Mouse (Mus musculus) urinary bladder, postnatal 4 days (tissue): ENCODE measurements around the gene Hp1bp3.

Source experiments
- DNase-seq, 2 experiments: peaks; one replicate each; pipeline ENCODE4 v3.0.0; 2021 to 2022; ENCODE audit warnings: low spot score in 2 of 2

Gene Hp1bp3

DNA sequence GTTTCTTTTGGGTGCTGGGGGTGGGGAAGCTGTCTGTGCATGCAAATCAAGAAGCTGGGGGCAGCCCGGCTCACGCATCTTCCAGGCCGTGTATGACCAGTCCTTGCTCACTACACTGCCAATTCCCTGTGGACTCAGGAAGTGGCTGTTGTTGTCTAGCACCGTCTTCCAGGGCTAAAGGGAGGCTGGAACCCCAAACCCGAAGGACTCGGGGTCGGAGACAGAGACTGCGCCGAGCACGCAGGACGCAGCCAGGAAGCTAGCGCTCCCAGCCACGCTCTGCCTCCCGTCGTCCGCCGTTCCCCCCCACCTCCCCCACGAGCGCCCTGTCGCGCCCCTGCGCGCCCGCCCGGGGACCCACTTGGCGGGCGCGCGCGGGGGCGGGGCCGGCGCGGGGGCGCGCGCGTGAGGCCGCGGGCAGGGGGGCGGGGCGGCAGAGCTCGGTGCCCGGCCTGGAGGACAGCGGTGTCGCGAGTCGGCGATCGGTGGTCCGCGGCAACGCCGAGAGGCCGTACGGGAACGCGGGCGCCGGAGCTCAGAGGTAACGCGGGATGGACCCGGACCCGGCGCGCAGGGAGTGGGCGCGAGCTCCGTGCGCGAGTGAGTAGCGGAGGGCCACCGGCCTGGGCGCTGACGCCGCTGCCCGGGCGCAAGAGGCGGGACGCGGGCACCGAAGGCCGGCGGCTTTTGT is at the start of gene Hp1bp3:
TSS of gene Hp1bp3 (plus strand) at position 97 of the 691 bp plus-strand sequence.
- peak; percentile 67 to 78 for DNase-seq

DNA sequence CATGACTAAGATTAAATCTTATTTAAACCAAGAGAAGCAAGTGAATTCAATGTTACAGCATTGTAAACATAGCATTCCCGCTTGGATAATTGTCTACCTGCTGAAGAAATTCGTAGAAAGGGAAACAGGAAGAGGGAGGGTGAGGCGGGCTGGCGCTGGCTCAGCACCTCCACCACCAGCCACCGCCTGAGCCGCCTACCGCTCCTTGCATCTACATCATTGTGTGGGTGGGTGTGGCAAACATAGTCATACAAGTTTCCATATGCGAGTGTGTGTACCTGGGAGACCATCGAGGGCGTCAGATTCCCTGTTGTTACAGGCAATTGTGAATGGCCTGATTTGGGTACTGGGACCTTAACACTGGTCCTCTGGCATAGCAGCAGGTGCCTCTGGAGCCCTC is 49.6 kb upstream of the Hp1bp3 start:
- no peak for DNase-seq

DNA sequence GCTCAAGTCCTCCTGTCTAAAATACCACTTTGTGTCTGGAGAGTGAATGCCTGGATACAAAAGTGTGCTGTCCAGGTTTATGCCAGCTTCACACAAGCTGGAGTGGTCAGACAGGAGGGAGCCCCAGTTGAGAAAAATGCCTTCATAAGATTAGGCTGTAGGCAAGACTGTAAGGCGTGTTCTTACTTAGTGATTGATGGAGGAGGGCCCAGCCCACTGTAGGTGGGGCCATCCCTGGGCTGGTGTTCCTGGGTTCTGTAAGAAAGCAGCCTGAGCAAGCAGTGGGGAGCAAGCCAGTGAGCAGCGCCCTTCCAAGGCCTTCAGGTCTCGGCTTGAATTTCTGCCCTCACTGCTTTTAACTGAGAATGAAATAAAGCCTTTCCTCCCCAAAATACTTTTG is 47.9 kb upstream of the Hp1bp3 start:
- no peak for DNase-seq

DNA sequence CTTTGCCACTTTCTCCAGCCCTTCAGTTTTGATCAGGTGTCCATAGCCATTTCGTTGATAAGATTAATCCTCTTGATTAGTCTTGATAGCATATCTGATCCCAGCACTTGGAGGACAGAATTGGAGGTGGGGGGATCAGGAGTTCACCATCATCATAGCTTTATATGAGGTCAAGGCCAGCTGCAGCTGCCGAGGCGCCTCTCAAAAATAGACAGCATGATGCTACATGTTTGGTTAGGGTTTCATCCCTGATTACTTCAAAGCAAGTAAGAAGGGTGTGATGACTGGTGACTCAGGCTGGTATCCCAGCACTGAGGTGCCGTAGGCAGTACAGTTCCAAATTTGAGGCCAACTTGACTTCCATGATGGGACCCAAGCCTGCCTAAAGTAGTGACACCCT is 46.7 kb upstream of the Hp1bp3 start:
- no peak for DNase-seq

DNA sequence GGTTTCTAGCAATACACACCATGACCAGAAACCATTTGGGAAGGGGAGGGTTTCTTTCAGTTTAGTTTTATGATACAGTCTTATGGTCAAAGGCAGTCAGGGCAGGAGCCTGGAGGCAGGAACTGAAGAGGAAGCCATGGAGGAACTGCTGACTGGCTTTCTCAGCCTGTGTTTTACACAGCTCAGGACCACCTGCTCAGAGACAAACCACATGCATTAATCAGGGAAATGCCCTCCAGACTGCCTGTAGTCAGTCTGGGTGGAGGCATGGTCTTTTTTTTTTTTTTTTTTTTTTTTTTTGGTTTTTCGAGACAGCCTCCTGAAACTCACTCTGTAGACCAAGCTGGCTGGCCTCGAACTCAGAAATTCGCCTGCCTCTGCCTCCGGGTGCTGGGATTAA is 43.4 kb upstream of the Hp1bp3 start:
- DNase-seq: no peak

DNA sequence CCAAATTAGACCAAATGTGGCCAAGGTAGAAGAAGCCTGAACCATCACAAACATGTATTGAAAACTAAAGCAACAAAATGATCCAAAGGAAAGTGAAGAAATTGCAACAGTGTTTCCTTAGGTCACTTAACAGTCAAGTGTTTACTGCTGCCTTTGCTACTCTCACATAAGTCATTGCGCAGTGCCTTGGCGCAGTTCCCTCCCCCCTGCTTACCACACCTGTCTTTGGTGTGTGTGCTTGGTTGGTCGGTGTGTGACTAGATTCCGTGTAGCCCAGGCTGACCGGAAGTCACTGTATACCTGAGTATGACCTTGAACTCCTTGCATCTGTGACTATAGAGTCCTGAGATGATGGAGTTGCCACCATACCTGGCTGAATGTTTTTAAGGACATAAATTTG is 36.7 kb upstream of the Hp1bp3 start:
- DNase-seq: no peak

DNA sequence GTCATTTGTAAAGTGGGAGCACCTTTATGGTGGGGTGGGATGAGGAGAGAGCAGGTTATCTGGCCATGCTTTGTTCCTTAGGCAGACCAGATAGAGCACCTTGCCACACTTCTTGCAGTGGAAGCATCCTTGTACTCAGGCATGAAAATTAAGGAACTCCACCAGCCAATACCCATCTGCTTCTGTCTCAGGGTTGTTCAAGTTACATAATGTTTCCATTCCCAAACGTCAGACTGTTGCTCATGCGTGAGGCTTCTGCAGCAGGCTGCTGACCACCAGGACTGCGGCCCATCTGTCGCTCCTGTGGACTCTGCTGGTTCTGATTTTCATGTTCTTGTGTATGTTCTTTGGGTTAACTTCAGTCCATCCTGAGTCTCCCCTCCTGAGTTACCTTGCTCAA is 35.4 kb upstream of the Hp1bp3 start:
- no peak for DNase-seq

DNA sequence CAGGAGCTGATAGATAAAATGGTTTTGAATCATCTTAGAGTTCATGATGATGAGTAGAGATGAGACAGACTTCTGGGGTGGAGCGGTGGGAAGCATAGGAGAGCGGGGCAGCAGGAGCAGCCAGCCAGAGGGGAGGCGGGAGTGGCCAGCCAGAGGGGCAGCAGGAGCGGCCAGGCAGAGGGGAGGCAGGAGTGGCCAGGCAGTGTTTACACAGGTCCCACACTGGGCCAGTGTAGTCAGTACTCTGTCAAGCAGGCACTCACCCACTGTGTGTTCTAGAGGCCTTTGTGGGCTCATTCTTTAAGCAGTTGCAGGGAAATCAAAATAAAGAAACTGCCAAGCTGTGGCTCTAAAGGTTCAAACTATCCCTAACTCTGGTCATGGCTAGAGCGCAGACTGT is 32.0 kb upstream of the Hp1bp3 start:
- DNase-seq: no peak

DNA sequence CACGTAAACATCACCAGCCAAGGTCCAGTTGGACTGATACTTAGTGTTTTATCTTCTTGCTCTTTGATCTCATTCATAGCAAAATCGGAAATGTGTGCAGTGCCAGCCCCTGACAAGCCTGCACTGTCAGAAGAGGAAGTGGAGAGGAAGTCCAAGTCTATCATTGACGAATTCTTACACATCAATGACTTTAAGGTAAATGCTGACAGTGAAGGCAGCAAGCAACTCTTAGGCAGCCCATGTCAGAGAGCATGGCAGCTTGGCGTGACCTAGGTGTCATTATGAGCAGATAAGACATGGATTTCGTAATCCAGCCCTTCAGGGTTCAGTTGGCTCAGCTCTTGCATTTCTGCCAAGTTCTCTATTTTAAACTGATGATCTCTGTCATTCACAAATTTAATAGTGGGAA is 31.5 kb upstream of the Hp1bp3 start:
- no peak for DNase-seq

DNA sequence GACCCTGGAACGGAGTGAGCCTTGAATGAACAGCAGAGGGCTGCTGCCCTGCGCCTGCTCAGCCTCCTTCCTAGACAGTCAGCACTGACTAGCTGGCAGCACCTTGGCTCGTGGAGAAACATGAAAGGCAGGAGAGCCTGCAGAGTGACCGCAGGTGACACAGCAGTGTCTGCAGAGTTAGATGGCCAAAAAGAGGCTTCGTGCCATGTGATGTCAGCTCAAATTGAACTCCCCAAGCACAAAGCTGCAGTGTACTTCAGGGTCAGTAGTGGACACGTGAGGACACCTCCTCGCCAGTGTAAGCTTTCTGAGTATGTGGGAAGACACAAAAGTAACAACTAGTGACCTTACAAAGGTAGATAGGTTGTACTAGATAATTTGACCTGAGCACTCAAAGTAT is 30.1 kb upstream of the Hp1bp3 start:
- DNase-seq: no peak

DNA sequence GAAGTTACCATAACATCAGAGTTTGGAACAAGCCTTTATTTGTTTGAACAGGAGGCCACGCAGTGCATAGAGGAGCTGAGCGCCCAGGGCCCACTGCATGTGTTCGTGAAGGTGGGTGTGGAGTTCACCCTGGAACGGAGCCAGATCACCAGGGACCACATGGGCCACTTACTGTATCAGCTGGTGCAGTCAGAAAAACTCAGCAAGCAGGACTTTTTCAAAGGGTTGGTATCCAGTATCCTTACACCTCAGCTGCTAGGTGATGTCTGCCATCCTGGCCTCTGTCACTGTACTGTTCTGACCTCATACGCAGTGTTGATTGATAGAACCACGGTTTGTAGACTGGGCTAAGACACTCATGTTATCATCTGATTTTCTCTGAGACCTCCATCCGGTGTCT is 28.1 kb upstream of the Hp1bp3 start:
- no peak for DNase-seq

DNA sequence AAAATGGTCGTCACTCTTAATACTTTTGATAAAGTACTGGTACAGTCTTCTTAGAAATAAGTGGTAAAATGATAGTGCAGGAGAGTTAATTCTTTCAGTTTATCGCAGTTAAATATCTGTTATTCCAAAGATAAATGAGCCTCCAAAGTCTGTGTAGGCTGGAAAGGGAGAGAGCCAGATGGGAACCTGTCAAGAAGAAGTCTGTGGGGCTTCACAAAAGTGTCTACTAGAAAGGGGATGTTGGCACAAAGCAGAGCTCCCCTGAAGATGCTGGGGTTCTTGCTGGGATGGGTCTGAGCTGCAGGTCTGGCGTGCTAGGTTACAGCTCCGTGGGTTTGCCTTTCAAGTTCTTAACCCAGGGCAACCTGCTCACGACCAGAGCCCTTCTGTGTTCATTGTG is 23.5 kb upstream of the Hp1bp3 start:
- no peak for DNase-seq

DNA sequence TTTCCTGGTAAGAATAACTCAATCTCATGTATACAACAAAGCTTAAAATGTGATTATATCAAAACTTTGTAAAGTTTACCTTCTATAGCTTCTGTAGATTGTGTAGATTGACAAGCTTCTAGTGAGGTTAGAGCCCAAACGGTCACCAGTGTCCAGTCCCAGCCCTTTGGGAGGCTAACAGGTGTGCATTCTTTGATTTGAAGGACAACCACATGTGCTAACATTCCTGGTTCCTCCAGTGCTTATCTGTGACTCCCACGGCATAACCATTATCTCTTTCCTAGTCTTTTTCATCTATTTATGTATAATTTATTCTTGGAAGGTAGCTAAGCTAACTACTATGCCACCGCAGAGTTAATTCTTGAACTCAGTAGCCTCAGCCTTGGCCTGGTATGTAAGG is 15.3 kb upstream of the Hp1bp3 start:
- no peak for DNase-seq

DNA sequence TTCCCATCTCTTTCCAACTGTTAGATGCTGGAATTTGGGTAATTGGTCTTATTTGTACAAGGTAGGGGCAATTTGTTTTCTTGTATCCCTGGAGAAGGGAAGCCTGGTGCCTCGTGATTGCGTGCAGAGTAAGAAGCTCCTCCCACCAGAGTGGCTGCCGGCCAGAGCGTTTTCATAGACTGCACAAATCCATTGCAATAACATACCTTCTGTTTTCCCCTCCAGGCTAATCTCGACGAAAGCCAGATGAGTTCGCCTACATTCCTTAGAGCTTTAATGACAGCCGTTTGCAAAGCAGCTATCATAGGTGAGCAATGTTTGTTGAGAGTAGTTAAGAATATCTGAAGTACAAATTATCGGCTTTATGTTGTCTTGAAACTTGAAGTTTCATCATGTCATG is 14.4 kb upstream of the Hp1bp3 start:
- no peak for DNase-seq

DNA sequence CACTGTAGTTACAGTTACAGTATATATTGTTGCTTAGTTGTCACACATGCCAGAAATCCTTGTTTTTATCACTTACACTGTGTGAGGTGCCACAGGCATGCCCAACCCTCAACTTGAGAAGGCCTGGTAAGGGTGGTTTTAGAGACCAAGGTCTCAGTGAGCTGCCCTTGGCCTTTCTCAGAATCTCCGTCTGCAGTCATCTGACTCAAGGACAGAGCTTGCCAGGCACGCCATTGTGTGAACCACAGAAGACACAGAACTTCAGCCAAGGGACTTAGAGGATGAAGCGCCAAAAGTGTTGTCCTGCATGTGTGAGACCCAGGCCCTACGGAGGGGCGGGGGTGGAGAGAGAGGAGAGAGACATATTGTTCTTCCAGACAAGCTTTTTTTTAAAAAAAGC is 6.0 kb upstream of the Hp1bp3 start:
- no peak for DNase-seq

DNA sequence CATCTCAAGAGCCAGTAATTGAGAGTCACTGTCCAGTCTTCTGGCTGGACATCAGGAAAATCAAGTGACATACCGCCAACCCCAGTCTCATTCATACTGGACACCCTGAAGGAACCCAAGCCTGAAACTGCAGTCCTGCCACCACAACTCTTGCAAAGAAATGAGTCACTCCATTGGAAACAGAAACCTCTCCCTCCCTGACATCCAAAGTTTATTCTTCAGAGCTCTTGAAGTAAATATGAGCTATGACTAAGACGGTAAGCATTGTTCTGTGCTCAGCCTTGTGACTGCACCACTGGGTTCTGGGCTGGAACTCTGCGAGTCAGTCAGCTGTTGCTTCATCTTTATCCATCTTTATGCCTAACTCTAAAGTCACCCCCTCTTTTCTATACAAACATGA is 2.2 kb upstream of the Hp1bp3 start:
- DNase-seq: no peak

DNA sequence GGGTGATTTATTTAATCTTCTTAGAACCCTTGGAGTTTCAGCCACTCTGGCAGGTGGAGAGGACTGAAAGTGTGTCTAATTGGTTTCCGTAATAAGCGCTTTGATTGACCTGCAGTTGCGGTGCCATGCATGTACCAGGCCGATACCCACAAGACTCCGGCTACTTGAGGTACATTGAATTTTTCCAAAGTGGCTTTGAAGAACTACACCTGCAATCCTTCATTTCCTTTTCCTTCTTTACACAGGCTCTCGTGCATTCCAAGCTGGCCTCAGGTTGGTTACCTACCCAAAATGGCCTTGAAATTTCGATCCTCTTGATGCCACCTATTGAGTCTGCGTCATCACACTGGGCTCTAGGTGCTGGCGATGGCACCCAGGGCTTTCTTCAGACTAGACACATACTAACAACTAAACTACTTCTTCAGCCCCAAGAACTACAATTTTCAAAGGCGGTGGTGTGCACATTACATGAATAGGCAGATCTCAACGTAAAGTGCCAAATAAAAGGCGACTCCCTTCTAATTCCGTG is 361 bp upstream of the Hp1bp3 start:
- no peak for DNase-seq

DNA sequence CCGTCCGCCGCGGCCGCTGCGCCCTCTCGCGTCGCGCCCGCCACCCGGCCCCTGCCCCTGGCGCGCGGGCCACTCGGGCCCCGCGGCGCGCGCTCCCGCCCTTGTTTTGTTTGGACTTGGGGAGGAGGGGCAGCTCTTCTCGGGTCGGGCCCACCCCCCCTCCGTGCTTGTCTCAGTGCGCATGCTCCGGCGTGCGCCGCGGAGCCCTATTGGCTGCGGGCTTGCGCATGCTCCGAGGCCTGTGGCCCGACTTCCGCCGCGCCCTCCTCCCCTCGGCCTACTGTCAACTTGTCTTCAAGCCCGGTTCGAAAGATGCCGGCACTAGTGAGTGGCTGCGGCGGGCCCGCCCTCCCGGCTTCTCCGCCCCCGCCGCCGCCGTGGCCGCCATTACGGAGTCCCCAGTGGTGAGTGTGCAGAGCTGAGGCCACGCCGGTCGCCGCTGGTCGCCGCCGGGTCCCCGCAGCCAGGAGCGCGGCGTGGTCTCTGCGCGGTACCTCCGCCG is 846 bp downstream of the Hp1bp3 start:
- DNase-seq: peak; percentile 98

DNA sequence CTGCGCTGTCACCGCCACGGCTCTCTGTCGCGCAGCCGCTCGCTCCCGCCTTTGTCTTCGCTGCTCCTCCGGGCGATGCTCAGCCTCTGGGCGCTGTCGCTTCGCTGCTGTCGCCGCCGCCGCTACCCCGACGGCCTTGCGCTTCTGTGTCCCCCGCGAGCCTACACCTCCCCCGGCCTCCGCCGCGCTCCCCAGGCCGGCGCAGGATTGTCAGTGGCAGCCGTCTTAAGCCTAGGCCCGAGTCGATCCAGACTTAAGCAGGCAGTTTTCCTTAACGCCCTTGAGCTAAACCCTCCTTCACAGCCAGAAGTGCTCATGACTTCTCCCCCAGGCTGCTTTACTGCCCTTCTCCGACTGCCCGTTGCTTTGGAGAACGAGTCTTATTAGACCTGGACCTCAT is 1.3 kb downstream of the Hp1bp3 start:
- DNase-seq: no peak

DNA sequence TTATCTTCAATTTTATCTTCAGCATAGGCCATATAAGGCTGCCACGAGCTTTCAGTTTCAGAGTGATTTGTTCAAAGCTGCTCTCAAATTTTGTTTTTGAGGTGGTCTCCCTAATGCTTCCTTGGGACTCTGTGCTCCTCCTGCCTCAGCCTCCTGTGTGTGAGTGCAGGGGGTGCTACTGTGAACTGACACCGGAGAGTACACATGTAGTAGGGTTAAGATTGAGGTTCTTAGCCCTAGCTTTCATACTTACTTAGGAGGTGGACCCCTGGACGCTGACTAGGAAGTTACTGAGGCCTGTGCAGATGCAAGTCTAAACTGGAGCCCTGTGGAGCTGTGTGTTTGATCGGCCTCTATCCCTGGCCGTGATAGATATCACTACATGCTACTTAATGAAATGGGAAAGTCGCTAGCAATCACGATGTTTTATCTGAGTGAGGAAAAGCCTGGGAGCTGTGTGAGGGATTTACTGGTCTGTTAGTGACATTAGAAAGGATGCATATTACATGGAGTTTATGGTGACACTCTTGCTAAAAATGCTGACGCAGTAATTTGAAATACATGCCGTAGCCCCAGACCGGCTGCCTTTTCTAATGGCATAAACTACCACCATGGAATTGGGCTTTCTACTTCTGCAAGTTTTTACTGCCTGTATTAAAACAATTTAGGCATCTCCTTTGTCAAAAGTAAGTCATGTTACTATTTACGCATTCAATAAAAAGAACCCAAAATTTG is 2.0 kb downstream of the Hp1bp3 start:
- no peak for DNase-seq

DNA sequence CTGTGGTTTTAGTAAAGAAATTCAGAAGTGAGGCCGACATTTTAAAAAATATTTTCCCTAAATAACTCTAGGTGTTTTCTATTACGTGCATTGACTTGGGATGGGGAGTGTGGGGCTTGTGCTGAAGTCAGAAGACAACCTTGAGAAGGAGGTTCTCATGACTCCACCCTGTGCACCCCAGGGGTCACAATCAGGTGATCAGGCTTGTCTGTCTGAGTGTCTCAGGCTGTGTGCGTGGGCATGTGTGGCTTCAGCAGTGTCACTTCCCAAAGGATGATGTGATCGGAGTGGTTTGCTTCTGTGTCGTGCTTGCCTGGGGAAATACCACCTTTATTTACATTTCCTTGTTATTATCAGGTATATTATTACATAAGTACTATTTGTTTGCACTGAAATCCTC is 3.2 kb downstream of the Hp1bp3 start:
- no peak for DNase-seq

DNA sequence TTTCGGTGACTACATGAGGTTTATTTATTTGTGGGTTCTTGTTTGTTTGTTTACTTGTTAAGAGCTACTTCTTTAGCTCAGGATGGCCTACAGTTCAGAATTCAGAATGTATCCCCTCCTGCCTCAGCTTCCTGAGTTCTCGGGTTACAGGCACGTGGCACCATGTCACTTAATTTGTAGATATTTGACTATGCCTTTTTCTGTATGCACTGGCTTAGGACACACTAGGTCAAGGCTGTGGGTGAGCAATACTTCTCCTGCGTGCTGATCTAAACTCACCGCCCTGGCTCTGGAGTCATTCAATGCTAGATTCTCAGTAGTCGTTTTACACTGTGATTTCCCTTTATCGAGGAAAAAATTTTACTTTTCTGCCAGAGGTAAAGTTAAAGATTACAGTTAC is 4.7 kb downstream of the Hp1bp3 start:
- no peak for DNase-seq

DNA sequence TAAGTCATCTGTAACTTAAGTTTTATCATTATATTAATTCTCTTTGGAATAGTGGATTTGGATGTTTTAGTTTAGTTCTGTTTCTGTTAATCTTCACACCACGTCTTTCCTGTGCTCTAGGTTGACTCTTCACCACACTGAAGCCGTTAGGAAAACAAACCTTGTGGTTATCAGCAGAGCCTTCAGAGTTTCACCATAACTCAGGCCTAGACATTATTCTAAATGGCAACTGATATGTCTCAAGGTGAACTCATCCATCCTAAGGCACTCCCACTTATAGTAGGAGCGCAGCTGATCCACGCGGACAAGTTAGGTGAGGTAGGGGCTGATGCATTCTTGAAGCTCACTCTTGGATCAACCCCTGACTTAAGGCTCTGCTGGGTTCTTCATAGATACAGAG is 5.3 kb downstream of the Hp1bp3 start:
- no peak for DNase-seq
